Comparison of ENCODE assay signal across 8 mouse cellular contexts in the genomic region with DNA sequence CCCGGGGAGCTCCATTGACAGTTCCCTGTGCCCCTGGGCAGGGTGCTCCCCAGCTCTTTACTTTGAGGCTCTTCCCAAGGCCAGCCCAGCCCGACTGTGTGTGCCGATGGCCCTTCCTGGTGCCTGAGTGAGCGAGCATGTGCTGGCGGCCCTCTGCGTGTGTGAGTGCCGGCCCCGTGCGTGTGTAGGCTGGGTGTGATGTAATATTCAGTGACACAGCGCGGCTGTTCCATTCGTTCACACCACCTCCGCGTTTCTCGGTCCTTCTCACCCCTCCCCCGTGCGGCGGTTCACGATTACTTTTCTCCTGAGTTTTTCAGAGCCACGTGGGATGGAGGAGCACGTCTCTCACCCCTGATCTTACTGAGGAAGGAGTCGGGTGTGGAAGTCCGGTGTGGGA. TPM values are rescaled to one million over a fixed set of nuclear protein-coding genes. Genes with fewer than 3 reads are reported as not detected.
DNase-seq lines count a peak whose midpoint lies in the region; ATAC-seq and TF ChIP-seq lines count a peak whose summit lies in the region.

No protein-coding gene starts in this region.

- no peak for TF ChIP-seq CTCF in lung, embryonic 14.5 days (IDR thresholded peaks at IDR 0.05; ENCODE audit: low read depth)
- no peak for TF ChIP-seq CTCF in hindbrain, postnatal 0 days (IDR thresholded peaks at IDR 0.05; ENCODE audit: low read depth)
- TF ChIP-seq CTCF in liver, postnatal 0 days (IDR thresholded peaks at IDR 0.05; ENCODE audit: low read depth), result no peak

- no peak overlapping the region for H3K9ac ChIP-seq in lung, embryonic 14.5 days
- H3K9ac ChIP-seq in hindbrain, postnatal 0 days (replicated peaks; ENCODE audit: low read length), result no peak overlapping the region
- H3K9ac ChIP-seq in liver, postnatal 0 days (replicated peaks), result no peak overlapping the region

- H3K27me3 ChIP-seq in lung, embryonic 14.5 days (ENCODE audit: insufficient read depth, low read length), result peaks cover 68% of the 10 kb centered on the region
- peaks cover 27% of the 10 kb centered on the region; the same call in 1 of the 2 replicates for H3K27me3 ChIP-seq in hindbrain, postnatal 0 days (ENCODE audit: insufficient read depth, low read length)
- H3K27me3 ChIP-seq in liver, postnatal 0 days (ENCODE audit: insufficient read depth, low read length), result peaks cover 81% of the 10 kb centered on the region

- no peaks in the 10 kb centered on the region for H3K4me1 ChIP-seq in lung, embryonic 14.5 days (ENCODE audit: insufficient read depth)
- no peaks in the 10 kb centered on the region; the same call in 1 of the 2 replicates for H3K4me1 ChIP-seq in hindbrain, postnatal 0 days (ENCODE audit: insufficient read depth, low read length)
- H3K4me1 ChIP-seq in liver, postnatal 0 days (ENCODE audit: insufficient read depth), result peaks cover 19% of the 10 kb centered on the region

- 2% methylated on average over 23 of the region's 23 CpGs for WGBS in lung, embryonic 14.5 days
- WGBS in hindbrain, postnatal 0 days, result 13% methylated on average over 23 of the region's 23 CpGs
- WGBS in liver, postnatal 0 days (ENCODE audit: insufficient replicate concordance), result 5% methylated on average over 23 of the region's 23 CpGs

- peak; percentile 57 for DNase-seq in lung, embryonic 14.5 days
- no peak for DNase-seq in lung, postnatal 14 days
- DNase-seq in hindbrain, postnatal 0 days (ENCODE audit: low spot score), result no peak
- DNase-seq in liver, postnatal 0 days, result peak; percentile 55
- DNase-seq in right cerebral cortex, postnatal 14 days, result peak; percentile 75
- no peak for DNase-seq in gastrocnemius, postnatal 10 days
- DNase-seq in spleen, adult 12 weeks (ENCODE audit: low spot score), result no peak

- H3K36me3 ChIP-seq in lung, embryonic 14.5 days (ENCODE audit: insufficient read depth), result no peaks in the 10 kb centered on the region
- no peaks in the 10 kb centered on the region for H3K36me3 ChIP-seq in hindbrain, postnatal 0 days (ENCODE audit: insufficient read depth, low read length)
- no peaks in the 10 kb centered on the region for H3K36me3 ChIP-seq in liver, postnatal 0 days (replicated peaks; ENCODE audit: insufficient read depth, low read length)

- H3K27ac ChIP-seq in lung, embryonic 14.5 days (ENCODE audit: low read depth), result no peak overlapping the region
- no peak overlapping the region for H3K27ac ChIP-seq in hindbrain, postnatal 0 days
- H3K27ac ChIP-seq in liver, postnatal 0 days (ENCODE audit: low read depth), result no peak overlapping the region

- H3K9me3 ChIP-seq in lung, embryonic 14.5 days (ENCODE audit: low read depth, low read length), result no peaks in the 10 kb centered on the region
- no peaks in the 10 kb centered on the region for H3K9me3 ChIP-seq in hindbrain, postnatal 0 days (ENCODE audit: low read length)
- no peaks in the 10 kb centered on the region for H3K9me3 ChIP-seq in liver, postnatal 0 days (ENCODE audit: low read length)

- peak; percentile 19; the same call in 1 of the 2 replicates for ATAC-seq in lung, embryonic 14.5 days (ENCODE audit: insufficient read depth)
- ATAC-seq in frontal cortex, adult (ENCODE audit: low TSS enrichment), result peak; percentile 63
- ATAC-seq in hindbrain, postnatal 0 days, result no peak
- peak; percentile 72 for ATAC-seq in liver, postnatal 0 days

- H3K4me2 ChIP-seq in lung, embryonic 14.5 days, result peak overlapping the region; percentile 51
- peak overlapping the region; percentile 32 for H3K4me2 ChIP-seq in hindbrain, postnatal 0 days (ENCODE audit: low read depth, low read length)
- H3K4me2 ChIP-seq in liver, postnatal 0 days (ENCODE audit: low read depth, low read length), result peak overlapping the region; percentile 39

- TF ChIP-seq EP300 in liver, postnatal 0 days (IDR thresholded peaks at IDR 0.05; ENCODE audit: low read depth), result no peak

- H3K4me3 ChIP-seq in lung, embryonic 14.5 days (ENCODE audit: low read depth, low read length), result no peak overlapping the region
- H3K4me3 ChIP-seq in hindbrain, postnatal 0 days (ENCODE audit: low read length), result no peak overlapping the region
- no peak overlapping the region for H3K4me3 ChIP-seq in liver, postnatal 0 days (ENCODE audit: low read depth, low read length)

RNA-seq across cellular contexts. Expression of gene Rtn4rl2, which starts 3.9 kb away (rescaled TPM):
- polyA plus RNA-seq in lung, embryonic 14.5 days (2014; fragmentation: Nextera tagmentation; extraction: Ambion mirVana), result 1.1 and 1.2 TPM in 2 replicates
- 10.1 and 12.2 TPM in 2 replicates for total RNA-seq in hindbrain, postnatal 0 days (2014; rRNA removed)
- polyA plus RNA-seq in hindbrain, postnatal 0 days (2015; fragmentation: Nextera tagmentation; extraction: Ambion mirVana), result 4.2 and 4.3 TPM in 2 replicates
- polyA plus RNA-seq in liver, postnatal 0 days (2015; fragmentation: Nextera tagmentation; extraction: Ambion mirVana), result 0.14 and 0.31 TPM in 2 replicates
- 1 to 10 TPM; 1.0 TPM for total RNA-seq in gastrocnemius, postnatal 10 days (2021)

RNA-seq across cellular contexts. Expression of gene Slc43a1, which starts 44.0 kb away (rescaled TPM):
- polyA plus RNA-seq in lung, embryonic 14.5 days (2014; fragmentation: Nextera tagmentation; extraction: Ambion mirVana), result 18.8 and 20.2 TPM in 2 replicates
- 5.8 and 9.3 TPM in 2 replicates for total RNA-seq in hindbrain, postnatal 0 days (2014; rRNA removed)
- polyA plus RNA-seq in hindbrain, postnatal 0 days (2015; fragmentation: Nextera tagmentation; extraction: Ambion mirVana), result 1.3 and 1.5 TPM in 2 replicates
- polyA plus RNA-seq in liver, postnatal 0 days (2015; fragmentation: Nextera tagmentation; extraction: Ambion mirVana), result 67.8 and 74.2 TPM in 2 replicates
- total RNA-seq in gastrocnemius, postnatal 10 days (2021), result 1 to 10 TPM; 6.4 to 6.7 TPM

RNA-seq across cellular contexts. Expression of gene Slc43a3, which starts 53.8 kb away (rescaled TPM):
- polyA plus RNA-seq in lung, embryonic 14.5 days (2014; fragmentation: Nextera tagmentation; extraction: Ambion mirVana), result 77.4 and 78.9 TPM in 2 replicates
- 4.9 and 9.7 TPM in 2 replicates for total RNA-seq in hindbrain, postnatal 0 days (2014; rRNA removed)
- 4.1 and 6.4 TPM in 2 replicates for polyA plus RNA-seq in hindbrain, postnatal 0 days (2015; fragmentation: Nextera tagmentation; extraction: Ambion mirVana)
- polyA plus RNA-seq in liver, postnatal 0 days (2015; fragmentation: Nextera tagmentation; extraction: Ambion mirVana), result 45.5 and 48.5 TPM in 2 replicates
- total RNA-seq in gastrocnemius, postnatal 10 days (2021), result 10 to 100 TPM; 18.9 to 20.0 TPM

RNA-seq across cellular contexts. Expression of gene Timm10, which starts 55.8 kb away (rescaled TPM):
- polyA plus RNA-seq in lung, embryonic 14.5 days (2014; fragmentation: Nextera tagmentation; extraction: Ambion mirVana), result 55.4 and 58.7 TPM in 2 replicates
- total RNA-seq in hindbrain, postnatal 0 days (2014; rRNA removed), result 44.5 and 57.3 TPM in 2 replicates
- 82.5 and 91.7 TPM in 2 replicates for polyA plus RNA-seq in hindbrain, postnatal 0 days (2015; fragmentation: Nextera tagmentation; extraction: Ambion mirVana)
- 59.8 and 63.9 TPM in 2 replicates for polyA plus RNA-seq in liver, postnatal 0 days (2015; fragmentation: Nextera tagmentation; extraction: Ambion mirVana)
- 10 to 100 TPM; 42.9 to 46.1 TPM for total RNA-seq in gastrocnemius, postnatal 10 days (2021)

Comparison
In these comparisons a context has a peak if more than half of its experiments do, and no peak if none do; other contexts are left out.
1. DNase-seq: peak in lung, embryonic 14.5 days (single experiment), liver, postnatal 0 days (single experiment) and right cerebral cortex, postnatal 14 days (single experiment); none in lung, postnatal 14 days (single experiment), hindbrain, postnatal 0 days (single experiment), gastrocnemius, postnatal 10 days (single experiment) and spleen, adult 12 weeks (single experiment).
2. Peak in every context shown above with its lines, with median percentiles within 50 percentile points of each other: H3K4me2 ChIP-seq.